Mouse (Mus musculus): Measurements from ENCODE around the gene Magi1. TPM values are rescaled to one million over a fixed set of nuclear protein-coding genes. Genes with fewer than 3 reads are reported as not detected.

The Magi1 gene
- total and polyA plus RNA-seq, 3 experiments, result 4.1 to 16.5 (median 14.0) TPM

DNA sequence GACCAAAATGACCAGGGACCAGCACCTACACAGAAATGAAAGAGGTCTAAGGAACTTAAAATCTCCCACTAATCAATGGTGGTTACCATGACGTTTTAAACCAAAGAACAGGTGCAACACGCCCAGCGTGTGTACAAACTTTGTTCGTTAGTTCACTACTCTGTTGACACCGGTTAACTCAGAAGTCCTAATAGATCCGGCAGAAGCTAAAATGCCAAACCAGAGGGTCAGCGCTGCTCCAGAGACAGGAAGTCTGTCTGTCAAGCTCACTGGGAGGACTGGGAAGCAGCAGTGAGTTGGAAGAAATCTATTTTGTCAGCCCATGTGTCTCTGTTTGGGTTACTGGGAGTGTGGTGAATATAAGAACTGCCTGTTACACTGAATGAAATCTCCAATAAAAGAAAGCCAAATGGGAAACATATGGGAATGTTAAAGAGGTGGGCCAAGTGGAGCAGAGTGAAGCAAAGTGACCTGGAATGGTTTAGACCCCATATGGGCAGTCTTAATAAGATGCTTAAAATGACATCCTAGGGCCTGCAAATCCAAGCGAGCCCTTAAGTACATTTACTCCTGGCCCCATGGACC is 161.1 kb downstream of the Magi1 start:
- WGBS, result 61% methylated on average over 8 of the region's 8 CpGs

DNA sequence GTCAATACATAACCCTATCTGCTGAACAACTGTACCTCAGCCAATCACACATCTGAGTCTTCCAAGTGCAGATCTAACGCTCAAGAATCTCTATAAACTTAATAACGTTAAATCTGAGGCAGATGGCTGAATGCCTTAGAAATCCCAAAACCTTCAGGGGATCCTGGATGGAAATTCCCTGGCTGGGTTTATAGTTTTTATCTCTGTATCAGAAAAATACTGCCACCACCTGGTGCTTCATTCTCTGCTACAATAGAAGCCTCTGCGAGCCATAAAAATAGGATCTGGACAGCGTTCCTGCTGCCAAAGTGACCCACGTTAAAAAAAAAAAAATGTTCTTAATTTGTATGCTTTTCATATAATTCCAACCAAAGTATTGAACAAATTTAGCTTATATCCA is 162.2 kb downstream of the Magi1 start:
- Histone ChIP-seq H3K4me1 (ENCODE audit: control insufficient read depth, insufficient read depth, low read length) (peaks cover 7% of the 10 kb centered on the region), H3K36me3 (ENCODE audit: control insufficient read depth, insufficient read depth, low read length) (peaks cover 6% of the 10 kb centered on the region), H3K4me3 (no peak overlapping the region), H3K27me3 (ENCODE audit: control insufficient read depth, insufficient read depth, low read length) (no peaks in the 10 kb centered on the region), H3K9ac (ENCODE audit: low read depth, low read length) (no peak overlapping the region), H3K79me2 (replicated peaks; ENCODE audit: control insufficient read depth, insufficient read depth, low read length) (peaks cover 4% of the 10 kb centered on the region; the same call in 1 of the 2 replicates), H3K27ac (no peak overlapping the region)
- intact Hi-C loops (cut with DNase I), result loop anchor here (5.0 kb wide), 1 partner anchor 39 kb away; no protein-coding TSS in a partner anchor
- no peak for DNase-seq
- 18% methylated on average over 5 of the region's 5 CpGs for WGBS
- TF ChIP-seq CTCF (IDR thresholded peaks at IDR 0.05) (peak; percentile 51), EP300 (IDR thresholded peaks at IDR 0.05; ENCODE audit: insufficient read depth, low read depth, low read length) (no peak)

More for the DNA sequence above, 161.1 kb downstream of the Magi1 start:
- peaks cover 12% of the 10 kb centered on the region for H3K36me3 ChIP-seq (ENCODE audit: control insufficient read depth, insufficient read depth, low read length)
- no peak overlapping the region; the same call in 1 of the 2 replicates for H3K27ac ChIP-seq
- no peak for DNase-seq
- H3K4me3 ChIP-seq, result no peak overlapping the region
- H3K4me1 ChIP-seq (ENCODE audit: control insufficient read depth, insufficient read depth, low read length), result peaks cover 7% of the 10 kb centered on the region
- TF ChIP-seq POLR2A (IDR thresholded peaks at IDR 0.05; ENCODE audit: insufficient read depth, low read depth, low read length), result no peak
- TF ChIP-seq EP300 (IDR thresholded peaks at IDR 0.05; ENCODE audit: insufficient read depth, low read depth, low read length), result no peak
- no peak for TF ChIP-seq CTCF (IDR thresholded peaks at IDR 0.05)
- H3K79me2 ChIP-seq (replicated peaks; ENCODE audit: control insufficient read depth, insufficient read depth, low read length), result peaks cover 4% of the 10 kb centered on the region; the same call in 1 of the 2 replicates
- intact Hi-C loops (cut with DNase I), result loop anchor here (5.0 kb wide), 1 partner anchor 40 kb away; no protein-coding TSS in a partner anchor
- H3K27me3 ChIP-seq (ENCODE audit: control insufficient read depth, insufficient read depth, low read length), result no peaks in the 10 kb centered on the region
- no peak overlapping the region for H3K9ac ChIP-seq (ENCODE audit: low read depth, low read length)

GRCm38 (mm10) chr6:94116434-94117432 is 167.0 kb downstream of the Magi1 start:
- TF ChIP-seq EP300 (IDR thresholded peaks at IDR 0.05; ENCODE audit: insufficient read depth, low read depth, low read length), result no peak
- no peak for TF ChIP-seq POLR2A (IDR thresholded peaks at IDR 0.05; ENCODE audit: insufficient read depth, low read depth, low read length)
- no peak for TF ChIP-seq CTCF (IDR thresholded peaks at IDR 0.05)
- Histone ChIP-seq H3K27me3 (ENCODE audit: control insufficient read depth, insufficient read depth, low read length) (no peaks in the 10 kb centered on the region), H3K4me3 (no peak overlapping the region), H3K27ac (no peak overlapping the region), H3K36me3 (ENCODE audit: control insufficient read depth, insufficient read depth, low read length) (peaks cover 2% of the 10 kb centered on the region; the same call in 1 of the 2 replicates), H3K79me2 (replicated peaks; ENCODE audit: control insufficient read depth, insufficient read depth, low read length) (peaks cover 4% of the 10 kb centered on the region; the same call in 1 of the 2 replicates), H3K9ac (ENCODE audit: low read depth, low read length) (no peak overlapping the region), H3K4me1 (ENCODE audit: control insufficient read depth, insufficient read depth, low read length) (no peaks in the 10 kb centered on the region)
- intact Hi-C loops (cut with DNase I), result no loop called here
- DNase-seq, result no peak
- WGBS, result 91% methylated on average over 6 of the region's 6 CpGs

DNA sequence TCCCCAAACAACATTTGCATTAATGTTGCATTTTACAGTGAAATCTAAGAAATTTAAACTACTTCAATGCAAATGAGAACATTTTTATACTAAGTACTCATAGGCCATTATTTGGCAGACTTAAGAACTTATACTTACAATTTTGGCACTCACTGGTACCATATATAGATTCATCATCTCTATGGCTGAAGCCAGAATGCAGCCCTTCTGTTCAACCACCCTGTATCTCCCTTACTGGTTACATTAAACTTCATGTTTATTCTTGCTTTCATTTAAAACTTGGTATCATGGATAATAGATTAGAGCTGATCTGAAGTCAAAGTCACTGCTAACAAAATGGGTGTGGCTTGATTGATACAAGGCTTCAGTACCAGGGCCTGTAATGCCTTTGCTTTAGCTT is 171.9 kb downstream of the Magi1 start:
- no peaks in the 10 kb centered on the region for H3K27me3 ChIP-seq (ENCODE audit: control insufficient read depth, insufficient read depth, low read length)
- no peak overlapping the region for H3K4me3 ChIP-seq
- no peak overlapping the region for H3K27ac ChIP-seq
- H3K9ac ChIP-seq (ENCODE audit: low read depth, low read length), result no peak overlapping the region
- intact Hi-C loops (cut with DNase I), result no loop called here
- no peaks in the 10 kb centered on the region for H3K36me3 ChIP-seq (ENCODE audit: control insufficient read depth, insufficient read depth, low read length)
- no peaks in the 10 kb centered on the region for H3K79me2 ChIP-seq (replicated peaks; ENCODE audit: control insufficient read depth, insufficient read depth, low read length)
- TF ChIP-seq EP300 (IDR thresholded peaks at IDR 0.05; ENCODE audit: insufficient read depth, low read depth, low read length) (no peak), POLR2A (IDR thresholded peaks at IDR 0.05; ENCODE audit: insufficient read depth, low read depth, low read length) (no peak), CTCF (IDR thresholded peaks at IDR 0.05) (no peak)
- H3K4me1 ChIP-seq (ENCODE audit: control insufficient read depth, insufficient read depth, low read length), result peaks cover 4% of the 10 kb centered on the region
- DNase-seq, result no peak

- peaks cover 3% of the 10 kb centered on the region; the same call in 1 of the 2 replicates for H3K79me2 ChIP-seq (replicated peaks; ENCODE audit: control insufficient read depth, insufficient read depth, low read length)
- peaks cover 9% of the 10 kb centered on the region for H3K4me1 ChIP-seq (ENCODE audit: control insufficient read depth, insufficient read depth, low read length)
- no peak overlapping the region for H3K4me3 ChIP-seq
- TF ChIP-seq CTCF (IDR thresholded peaks at IDR 0.05), result no peak
- TF ChIP-seq EP300 (IDR thresholded peaks at IDR 0.05; ENCODE audit: insufficient read depth, low read depth, low read length), result no peak
- TF ChIP-seq POLR2A (IDR thresholded peaks at IDR 0.05; ENCODE audit: insufficient read depth, low read depth, low read length), result no peak
- H3K9ac ChIP-seq (ENCODE audit: low read depth, low read length), result no peak overlapping the region
- WGBS, result 48% methylated on average over 11 of the region's 11 CpGs
- intact Hi-C loops (cut with DNase I), result no loop called here
- DNase-seq, result peak in 1 of 2 experiments; percentile 12
- no peaks in the 10 kb centered on the region for H3K27me3 ChIP-seq (ENCODE audit: control insufficient read depth, insufficient read depth, low read length)
- H3K36me3 ChIP-seq (ENCODE audit: control insufficient read depth, insufficient read depth, low read length), result no peaks in the 10 kb centered on the region; the same call in 1 of the 2 replicates
- no peak overlapping the region for H3K27ac ChIP-seq
These were observed 176.2 kb downstream of the Magi1 start for GRCm38 (mm10) chr6:94107401-94108107.
